Mouse (Mus musculus) hindbrain, embryonic 13.5 days (tissue): ENCODE data around the gene Rnf34. TPM values are rescaled to one million over a fixed set of nuclear protein-coding genes. Genes with fewer than 3 reads are reported as not detected.

Experiments used
- ATAC-seq: fragments of 200-750 bp; cut with Nextera tagmentation; 2 replicates; pipeline ENCODE4 v1.8.0; 2017; ENCODE audit warnings: moderate TSS enrichment; ENCODE audit not compliant: low FRiP score
- H3K27ac ChIP-seq: fragments of 300-500 bp; sonication (generic); 2 replicates; pipeline ENCODE4 v1.5.1; 2015; ENCODE audit warnings: inconsistent platforms, mild to moderate bottlenecking, moderate library complexity
- H3K27me3 ChIP-seq: fragments of 300-500 bp; sonication (generic); 2 replicates; pipeline ENCODE4 v1.6.1; 2015; ENCODE audit warnings: mild to moderate bottlenecking, inconsistent platforms
- H3K36me3 ChIP-seq: fragments of 300-500 bp; sonication (generic); 2 replicates; pipeline ENCODE4 v1.6.1; 2015; ENCODE audit warnings: mild to moderate bottlenecking, inconsistent platforms
- H3K4me1 ChIP-seq: fragments of 300-500 bp; sonication (generic); replicated peaks from 2 replicates; pipeline ENCODE4 v1.6.1; 2015; ENCODE audit warnings: inconsistent platforms
- H3K4me2 ChIP-seq: fragments of 300-500 bp; sonication (generic); 2 replicates; pipeline ENCODE4 v1.6.1; 2015; ENCODE audit warnings: inconsistent platforms, mild to moderate bottlenecking, moderate library complexity
- H3K4me3 ChIP-seq: fragments of 300-500 bp; sonication (generic); 2 replicates; pipeline ENCODE4 v1.5.1; 2015; ENCODE audit warnings: mild to moderate bottlenecking, inconsistent platforms
- H3K9ac ChIP-seq: fragments of 300-500 bp; sonication (generic); 2 replicates; pipeline ENCODE4 v1.6.1; 2015; ENCODE audit warnings: mild to moderate bottlenecking, inconsistent platforms
- H3K9me3 ChIP-seq: fragments of 300-500 bp; sonication (generic); 2 replicates; pipeline ENCODE4 v1.6.1; 2016; ENCODE audit warnings: inconsistent platforms
- WGBS: fragments of 180-500 bp; shearing (Covaris S2); methylation state at CpG from one replicate; pipeline ENCODE4 v1.1.7; 2015; 5-methylcytosine and 5-hydroxymethylcytosine counted together
- polyA plus RNA-seq: library from polyadenylated mRNA; unstranded; fragments of >200 nt; fragmentation: Nextera tagmentation; extraction: Ambion mirVana; gene quantifications from 2 replicates; pipeline ENCODE4 v1.2.1, GENCODE M21; 2015

Rnf34 gene
- polyA plus RNA-seq, 1 experiment from 2014 or later: 48.4 TPM

GRCm38 (mm10) chr5:122824450-122824849, 25.4 kb upstream of the Rnf34 start:
- no peak for ATAC-seq

DNA sequence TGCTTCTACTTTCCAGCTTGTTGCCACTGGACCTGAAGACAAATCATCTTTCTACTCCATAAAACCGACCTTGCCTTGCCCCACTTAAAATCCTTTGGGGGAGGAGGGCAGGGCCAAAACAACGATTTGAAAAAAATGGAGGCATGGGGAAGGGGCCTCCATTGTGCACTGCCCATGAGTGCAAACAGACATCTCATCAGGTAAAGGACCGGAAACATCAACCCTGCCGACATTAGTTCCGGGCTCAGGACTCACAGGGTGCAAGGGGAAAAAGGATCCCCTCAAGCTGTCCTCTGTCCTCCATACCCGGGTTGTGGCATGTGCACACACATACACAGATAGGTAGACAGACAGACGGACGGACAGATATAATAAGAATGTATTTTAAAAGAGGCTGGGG, 24.7 kb upstream of the Rnf34 start:
- no peak overlapping the region for H3K4me3 ChIP-seq
- no peak for ATAC-seq
- peaks cover 3% of the 10 kb centered on the region for H3K4me1 ChIP-seq
- WGBS: 81% methylated on average over 8 of the region's 8 CpGs
- no peak overlapping the region for H3K9ac ChIP-seq
- no peak overlapping the region for H3K27ac ChIP-seq
- no peaks in the 10 kb centered on the region for H3K9me3 ChIP-seq
- no peaks in the 10 kb centered on the region for H3K36me3 ChIP-seq
- H3K27me3 ChIP-seq: no peaks in the 10 kb centered on the region
- no peak overlapping the region for H3K4me2 ChIP-seq

More at GRCm38 (mm10) chr5:122824450-122824849, 25.4 kb upstream of the Rnf34 start:
- Histone ChIP-seq H3K9ac (no peak overlapping the region), H3K27ac (no peak overlapping the region), H3K9me3 (no peaks in the 10 kb centered on the region), H3K4me2 (no peak overlapping the region), H3K36me3 (no peaks in the 10 kb centered on the region), H3K4me1 (peaks cover 9% of the 10 kb centered on the region), H3K27me3 (no peaks in the 10 kb centered on the region), H3K4me3 (no peak overlapping the region)
- 69% methylated on average over 6 of the region's 6 CpGs for WGBS

DNA sequence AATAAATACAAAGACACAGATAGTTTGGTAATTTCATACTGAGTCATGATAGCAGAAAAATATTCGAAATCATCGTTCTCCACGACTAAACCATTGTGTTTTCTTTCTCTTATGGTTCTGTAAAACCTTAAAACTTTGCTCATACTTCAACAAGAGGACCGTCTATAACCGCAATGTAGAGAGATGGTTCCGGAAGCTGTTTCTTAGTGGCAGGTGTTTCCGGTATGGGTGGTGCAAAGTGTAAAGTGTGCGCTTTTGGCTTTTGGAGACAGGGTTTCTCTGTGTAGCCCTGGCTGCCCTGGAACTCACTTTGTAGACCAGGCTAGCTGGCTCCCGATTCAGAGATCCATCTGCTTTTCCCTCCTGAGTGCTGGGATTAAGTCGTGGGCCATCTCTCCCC, 17.3 kb upstream of the Rnf34 start:
- Histone ChIP-seq H3K9ac (no peak overlapping the region), H3K36me3 (no peaks in the 10 kb centered on the region), H3K4me1 (no peaks in the 10 kb centered on the region), H3K27me3 (no peaks in the 10 kb centered on the region), H3K4me3 (no peak overlapping the region), H3K9me3 (no peaks in the 10 kb centered on the region), H3K27ac (no peak overlapping the region), H3K4me2 (no peak overlapping the region)
- no peak for ATAC-seq
- WGBS: 88% methylated on average over 10 of the region's 10 CpGs

DNA sequence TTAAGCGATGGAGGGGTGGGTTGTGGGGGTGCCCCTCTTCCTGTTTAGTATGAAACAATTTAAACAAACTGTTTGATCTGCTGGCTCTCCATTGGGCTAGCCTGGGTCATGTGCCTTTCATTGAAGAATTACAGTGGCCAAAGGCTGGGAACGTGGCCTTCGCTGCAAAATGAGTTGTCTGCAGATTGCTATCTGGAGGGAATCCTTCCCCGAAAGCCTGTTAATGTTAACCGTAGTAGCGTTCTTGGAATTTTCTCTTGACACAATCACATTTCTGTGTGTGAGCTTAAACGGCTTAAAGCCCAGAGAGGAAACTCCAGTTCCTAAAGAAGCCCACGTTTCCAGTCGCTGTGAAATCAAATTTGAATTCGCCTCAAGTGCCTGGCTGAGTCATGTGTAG, 16.9 kb upstream of the Rnf34 start:
- H3K4me2 ChIP-seq: no peak overlapping the region
- 85% methylated on average over 10 of the region's 10 CpGs for WGBS
- H3K4me1 ChIP-seq: no peaks in the 10 kb centered on the region
- H3K27ac ChIP-seq: no peak overlapping the region
- no peaks in the 10 kb centered on the region for H3K9me3 ChIP-seq
- H3K36me3 ChIP-seq: no peaks in the 10 kb centered on the region
- no peak overlapping the region for H3K9ac ChIP-seq
- ATAC-seq: no peak
- no peaks in the 10 kb centered on the region for H3K27me3 ChIP-seq
- no peak overlapping the region for H3K4me3 ChIP-seq

DNA sequence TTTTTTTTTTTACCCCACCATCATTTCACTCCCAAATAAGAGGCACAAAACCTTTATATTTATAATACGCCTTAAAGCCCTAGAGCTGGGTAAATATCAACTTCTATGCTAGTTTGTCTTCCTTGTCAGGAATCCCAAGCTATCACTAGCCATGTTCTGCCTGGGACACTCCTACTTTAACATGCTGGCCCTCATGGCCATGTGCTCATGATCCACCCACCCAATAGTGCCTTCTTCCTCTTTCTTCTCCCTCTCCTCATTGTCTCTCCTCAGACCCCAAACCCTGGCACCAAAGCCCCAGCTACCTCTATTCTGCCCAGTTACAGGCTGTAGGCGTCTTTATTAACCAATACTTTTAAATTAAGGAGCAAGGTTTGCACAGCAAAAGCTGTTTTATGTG, 8.7 kb upstream of the Rnf34 start:
- Histone ChIP-seq H3K4me1 (no peaks in the 10 kb centered on the region), H3K4me2 (no peak overlapping the region), H3K9ac (no peak overlapping the region), H3K9me3 (no peaks in the 10 kb centered on the region), H3K27ac (no peak overlapping the region), H3K36me3 (no peaks in the 10 kb centered on the region), H3K4me3 (no peak overlapping the region), H3K27me3 (no peaks in the 10 kb centered on the region)
- WGBS: 90% methylated on average over 2 of the region's 2 CpGs
- no peak for ATAC-seq

DNA sequence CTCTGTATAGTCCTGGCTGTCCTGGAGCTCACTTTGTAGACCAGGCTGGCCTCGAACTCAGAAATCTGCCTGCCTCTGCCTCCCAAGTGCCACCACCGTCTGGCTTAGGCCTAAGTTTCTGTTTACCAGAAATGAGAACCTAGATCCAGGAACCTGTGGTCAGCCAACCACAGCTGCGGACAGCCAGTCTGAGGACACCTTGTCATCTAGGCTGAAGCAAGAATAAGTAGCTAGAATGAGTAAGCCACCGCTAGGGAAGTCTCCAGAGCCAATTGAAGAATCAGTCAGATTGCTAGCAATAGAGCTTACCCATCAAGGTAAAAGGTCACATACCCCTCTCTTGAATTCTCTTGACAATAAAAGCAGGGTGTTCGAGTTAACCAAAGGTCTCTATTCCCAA, 6.0 kb upstream of the Rnf34 start:
- WGBS: 91% methylated on average over 5 of the region's 5 CpGs
- H3K9me3 ChIP-seq: no peaks in the 10 kb centered on the region
- H3K4me1 ChIP-seq: peaks cover 6% of the 10 kb centered on the region
- H3K4me2 ChIP-seq: no peak overlapping the region
- H3K27ac ChIP-seq: no peak overlapping the region
- ATAC-seq: no peak
- no peak overlapping the region for H3K4me3 ChIP-seq
- no peaks in the 10 kb centered on the region for H3K27me3 ChIP-seq
- H3K36me3 ChIP-seq: no peaks in the 10 kb centered on the region
- H3K9ac ChIP-seq: no peak overlapping the region

DNA sequence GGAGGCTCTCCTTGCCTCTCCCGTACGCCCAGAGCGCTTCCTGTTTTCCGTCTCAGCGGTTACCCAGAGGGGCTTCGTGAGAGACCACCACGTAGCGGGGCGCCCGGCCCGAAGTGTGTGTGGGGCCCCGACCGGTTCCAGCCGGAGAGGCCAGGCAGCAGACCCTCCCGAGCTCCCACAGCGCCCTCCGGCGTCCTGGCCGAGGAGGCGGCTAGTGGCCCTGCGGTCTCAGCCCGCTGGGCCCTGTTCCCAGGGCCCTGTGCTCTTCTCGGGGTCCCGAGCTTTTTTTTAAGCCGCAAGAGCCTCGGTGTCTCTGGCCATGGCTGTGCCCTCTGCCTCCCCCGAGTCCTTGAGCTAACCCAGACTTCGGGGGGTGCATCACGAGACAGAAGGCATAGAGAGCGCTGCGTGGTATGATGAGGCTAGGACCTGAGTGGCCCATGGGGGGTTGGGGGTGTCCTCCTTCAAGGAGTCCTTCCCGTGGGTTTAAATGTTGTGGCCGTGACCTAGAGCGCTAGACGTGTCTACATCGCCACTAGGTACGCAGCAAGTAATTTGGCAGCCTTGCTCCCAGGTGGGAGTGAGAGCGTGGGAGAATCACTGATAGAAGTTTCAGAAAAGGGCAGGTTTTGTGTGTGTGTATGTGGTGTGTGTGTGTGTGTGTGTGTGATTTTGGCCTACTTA, 613 bp downstream of the Rnf34 start:
- no peaks in the 10 kb centered on the region for H3K27me3 ChIP-seq
- peak overlapping the region; percentile 97 for H3K27ac ChIP-seq
- peak; percentile 89 for ATAC-seq
- peak overlapping the region; percentile 93 for H3K4me2 ChIP-seq
- WGBS: under 1% methylated on average over 38 of the region's 38 CpGs
- H3K36me3 ChIP-seq: no peaks in the 10 kb centered on the region
- H3K4me3 ChIP-seq: peak overlapping the region; percentile 90
- H3K9ac ChIP-seq: peak overlapping the region; percentile 99
- H3K4me1 ChIP-seq: peaks cover 31% of the 10 kb centered on the region
- H3K9me3 ChIP-seq: no peaks in the 10 kb centered on the region

DNA sequence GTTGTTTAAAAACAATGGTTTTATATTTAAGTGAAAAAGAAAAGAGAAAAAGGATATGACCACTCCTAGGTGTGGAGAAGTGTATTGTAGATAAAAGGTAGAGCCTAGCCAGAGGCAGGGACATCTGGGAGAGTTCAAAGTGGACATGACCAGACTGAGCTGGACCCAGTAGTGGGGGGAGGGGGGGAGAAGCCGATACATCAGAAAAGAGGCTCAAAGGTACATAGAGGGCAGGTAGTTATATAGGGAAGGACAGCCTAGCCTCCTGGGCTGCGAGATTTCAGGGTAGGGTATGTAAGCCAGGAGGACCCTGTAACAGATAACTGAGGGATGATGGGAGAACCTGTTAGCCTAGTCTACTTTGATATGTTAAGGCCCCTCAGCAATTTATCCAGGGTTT, 2.8 kb downstream of the Rnf34 start:
- ATAC-seq: no peak
- no peak overlapping the region for H3K9ac ChIP-seq
- H3K9me3 ChIP-seq: no peaks in the 10 kb centered on the region
- H3K36me3 ChIP-seq: no peaks in the 10 kb centered on the region
- no peak overlapping the region for H3K4me3 ChIP-seq
- H3K4me1 ChIP-seq: peaks cover 31% of the 10 kb centered on the region
- H3K4me2 ChIP-seq: no peak overlapping the region
- H3K27me3 ChIP-seq: no peaks in the 10 kb centered on the region
- no peak overlapping the region for H3K27ac ChIP-seq
- 96% methylated on average over 2 of the region's 2 CpGs for WGBS

GRCm38 (mm10) chr5:122855858-122856257, 6.0 kb downstream of the Rnf34 start:
- H3K4me1 ChIP-seq: peaks cover 14% of the 10 kb centered on the region

DNA sequence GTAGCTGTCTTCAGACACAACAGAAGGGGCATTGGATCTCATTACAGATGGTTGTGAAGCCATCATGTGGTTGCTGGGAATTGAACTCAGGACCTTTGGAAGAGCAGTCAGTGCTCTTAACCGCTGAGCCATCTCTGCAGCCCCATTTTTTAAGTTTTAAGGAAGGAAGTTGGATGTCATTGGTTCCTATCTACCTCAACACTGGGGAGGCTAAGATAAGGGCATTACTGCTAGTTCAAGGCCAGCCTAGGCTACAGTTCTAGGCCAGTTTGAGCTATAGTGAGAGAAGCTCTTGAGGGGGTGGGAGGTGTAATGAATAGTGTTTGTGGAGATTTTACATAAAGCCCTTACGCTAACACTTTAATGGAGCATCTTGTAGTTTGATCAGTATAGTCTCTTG, 13.2 kb downstream of the Rnf34 start:
- Histone ChIP-seq H3K4me2 (no peak overlapping the region), H3K27me3 (no peaks in the 10 kb centered on the region), H3K27ac (no peak overlapping the region), H3K9ac (no peak overlapping the region), H3K36me3 (peaks cover 58% of the 10 kb centered on the region), H3K9me3 (no peaks in the 10 kb centered on the region), H3K4me3 (no peak overlapping the region), H3K4me1 (no peaks in the 10 kb centered on the region)
- WGBS: 99% methylated on average over 2 of the region's 2 CpGs
- no peak for ATAC-seq

More at GRCm38 (mm10) chr5:122855858-122856257, 6.0 kb downstream of the Rnf34 start:
- Histone ChIP-seq H3K9me3 (no peaks in the 10 kb centered on the region), H3K4me3 (no peak overlapping the region), H3K4me2 (no peak overlapping the region), H3K36me3 (no peaks in the 10 kb centered on the region), H3K9ac (no peak overlapping the region), H3K27ac (no peak overlapping the region), H3K27me3 (no peaks in the 10 kb centered on the region)
- WGBS: 86% methylated on average over 3 of the region's 3 CpGs
- ATAC-seq: no peak

- H3K4me2 ChIP-seq: no peak overlapping the region
- H3K27me3 ChIP-seq: no peaks in the 10 kb centered on the region
- ATAC-seq: no peak
- H3K4me1 ChIP-seq: no peaks in the 10 kb centered on the region
- H3K9me3 ChIP-seq: no peaks in the 10 kb centered on the region
- H3K27ac ChIP-seq: no peak overlapping the region
- no peak overlapping the region for H3K4me3 ChIP-seq
- no peak overlapping the region for H3K9ac ChIP-seq
- H3K36me3 ChIP-seq: peaks cover 60% of the 10 kb centered on the region
- WGBS: 92% methylated on average over 3 of the region's 3 CpGs
Measured at GRCm38 (mm10) chr5:122872626-122873025, 22.8 kb downstream of the Rnf34 start.

DNA sequence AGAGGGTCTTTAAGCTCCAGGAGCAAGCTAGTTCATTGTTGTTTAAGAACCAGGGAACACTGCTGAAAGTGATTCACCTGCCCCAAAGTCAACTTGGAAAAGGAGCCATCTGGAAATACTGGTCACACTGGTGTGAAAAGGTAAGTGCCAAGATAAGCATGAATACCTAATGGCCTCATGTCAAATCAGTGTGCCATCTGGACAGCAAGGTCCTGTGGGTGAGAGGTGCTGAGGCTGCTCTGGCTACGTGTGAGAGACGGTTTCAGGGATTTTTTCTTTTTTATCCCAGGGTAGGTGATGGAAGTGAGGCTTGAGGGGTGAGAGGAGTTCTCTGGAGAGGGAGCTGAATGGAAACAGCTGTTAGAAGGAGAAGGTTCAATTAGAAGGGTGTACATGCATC, 23.7 kb downstream of the Rnf34 start:
- no peak overlapping the region for H3K9ac ChIP-seq
- ATAC-seq: no peak
- 72% methylated on average over 2 of the region's 2 CpGs for WGBS
- H3K27me3 ChIP-seq: no peaks in the 10 kb centered on the region
- H3K4me2 ChIP-seq: no peak overlapping the region
- H3K4me1 ChIP-seq: no peaks in the 10 kb centered on the region
- no peak overlapping the region for H3K27ac ChIP-seq
- no peak overlapping the region for H3K4me3 ChIP-seq
- no peaks in the 10 kb centered on the region for H3K9me3 ChIP-seq
- peaks cover 60% of the 10 kb centered on the region for H3K36me3 ChIP-seq

GRCm38 (mm10) chr5:122874359-122874758, 24.5 kb downstream of the Rnf34 start:
- no peaks in the 10 kb centered on the region for H3K4me1 ChIP-seq
- no peak overlapping the region for H3K4me3 ChIP-seq
- no peaks in the 10 kb centered on the region for H3K9me3 ChIP-seq
- WGBS: 86% methylated on average over 3 of the region's 3 CpGs
- H3K27me3 ChIP-seq: no peaks in the 10 kb centered on the region
- H3K36me3 ChIP-seq: peaks cover 62% of the 10 kb centered on the region
- H3K4me2 ChIP-seq: no peak overlapping the region
- no peak overlapping the region for H3K27ac ChIP-seq
- ATAC-seq: no peak
- H3K9ac ChIP-seq: no peak overlapping the region
